Mouse (Mus musculus) heart, adult 2 months (tissue): Measurements from ENCODE around the gene Morn1. TPM values are rescaled to one million over a fixed set of nuclear protein-coding genes. Genes with fewer than 3 reads are reported as not detected.

Source experiments
- DNase-seq, 2 experiments: peaks; one replicate each; pipeline ENCODE4 v3.0.0; 2021
- H3K27ac ChIP-seq: fragments of 200-600 bp; 2 replicates; pipeline ENCODE4 v1.8.1; 2022
- H3K27me3 ChIP-seq: fragments of 200-500 bp; 2 replicates; pipeline ENCODE4 v1.6.1; 2012; ENCODE audit warnings: mild to moderate bottlenecking, low read length, inconsistent platforms, mixed read lengths; ENCODE audit not compliant: control insufficient read depth, insufficient read depth
- H3K36me3 ChIP-seq: fragments of 200-500 bp; 2 replicates; pipeline ENCODE4 v1.6.1; 2012; ENCODE audit warnings: low read length, inconsistent platforms; ENCODE audit not compliant: control insufficient read depth, insufficient read depth
- H3K4me1 ChIP-seq: fragments of 200-500 bp; 2 replicates; pipeline ENCODE4 v1.6.1; 2011; ENCODE audit warnings: low read length; ENCODE audit not compliant: control insufficient read depth, insufficient read depth
- H3K4me3 ChIP-seq: fragments of 200-600 bp; 2 replicates; pipeline ENCODE4 v1.8.1; 2022
- H3K79me2 ChIP-seq: fragments of 200-500 bp; replicated peaks from 2 replicates; pipeline ENCODE4 v1.6.1; 2012; ENCODE audit warnings: mild to moderate bottlenecking, inconsistent platforms, low read length, moderate library complexity, mixed read lengths; ENCODE audit not compliant: control insufficient read depth, insufficient read depth
- H3K9ac ChIP-seq: fragments of 200-500 bp; 2 replicates; pipeline ENCODE4 v1.6.1; 2012; ENCODE audit warnings: low read depth, mild to moderate bottlenecking, control low read depth, inconsistent platforms, low read length, mixed read lengths
- CTCF ChIP-seq: fragments of 200-600 bp; IDR thresholded peaks from 2 replicates; pipeline ENCODE4 v1.8.1; 2022; ENCODE audit warnings: antibody characterized with exemption, mild to moderate bottlenecking, moderate library complexity
- EP300 ChIP-seq: fragments of 200-500 bp; IDR thresholded peaks from 2 replicates; pipeline ENCODE4 v1.6.1; 2011; ENCODE audit warnings: low read depth, low read length, control low read depth; ENCODE audit not compliant: insufficient read depth
- POLR2A ChIP-seq: fragments of 200-500 bp; IDR thresholded peaks from 2 replicates; pipeline ENCODE4 v1.6.1; 2011; ENCODE audit warnings: mild to moderate bottlenecking, low read depth, low read length, control low read depth; ENCODE audit not compliant: insufficient read depth
- WGBS: fragments of 180-500 bp; shearing (Covaris S2); methylation state at CpG from one replicate; pipeline ENCODE4 v1.1.7; 2018; 5-methylcytosine and 5-hydroxymethylcytosine counted together
- intact Hi-C: fragments of 180-260 bp; cut with DNase I; formaldehyde crosslinking; loops from one replicate; pipeline ENCODE4 v1.15.1; 2025
- polyA plus RNA-seq: library from polyadenylated mRNA; depleted of rRNA; stranded (reverse); fragments of >200 nt; gene quantifications from 2 replicates; pipeline ENCODE4 v1.2.3, GENCODE M21; 2012
- total RNA-seq, 2 experiments: library from RNA; stranded (reverse); gene quantifications; 2 replicates each; pipeline ENCODE4 v1.2.3; 2021

Morn1 gene
- total and polyA plus RNA-seq, 3 experiments = 1.1 to 2.5 (median 1.3) TPM

DNA sequence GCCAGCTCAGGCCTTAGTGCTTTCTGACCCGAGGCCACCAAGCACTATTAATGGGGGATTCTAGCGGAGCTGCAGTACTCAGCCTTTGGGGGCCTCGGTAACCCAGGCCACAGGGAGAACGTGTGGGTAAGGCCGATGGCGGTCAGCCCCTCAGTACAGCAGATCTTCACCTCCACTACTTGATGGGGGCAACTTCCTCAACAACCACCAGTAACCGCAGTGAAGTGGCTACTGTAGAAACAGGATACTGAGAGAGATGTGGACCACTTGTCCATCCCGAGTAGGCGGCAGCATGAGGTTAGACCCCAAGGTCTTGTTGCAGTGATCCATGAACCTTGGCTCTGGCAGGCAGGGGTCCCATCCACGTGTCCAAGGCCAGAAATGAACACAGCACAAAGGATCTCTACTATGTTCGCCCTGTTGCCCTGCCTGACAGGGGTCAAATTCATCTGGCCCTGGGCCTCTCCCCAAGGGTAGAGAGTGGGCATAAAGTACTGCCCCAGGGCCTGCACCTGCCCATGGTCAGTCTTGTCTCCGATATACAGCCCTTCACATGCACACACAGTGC is 64.9 kb downstream of the Morn1 start:
- H3K79me2 ChIP-seq = no peaks in the 10 kb centered on the region
- H3K36me3 ChIP-seq = peaks cover 7% of the 10 kb centered on the region
- peak overlapping the region; percentile 92 for H3K27ac ChIP-seq
- H3K27me3 ChIP-seq = no peaks in the 10 kb centered on the region
- peak overlapping the region; percentile 80 for H3K9ac ChIP-seq
- intact Hi-C loops = loop anchor here (2.0 to 5.0 kb wide), 4 partner anchors 21 to 96 kb away; partner anchors contain the start of gene Faap20
- 40% methylated on average over 12 of the region's 12 CpGs for WGBS
- no peak for DNase-seq
- H3K4me1 ChIP-seq = peaks cover 30% of the 10 kb centered on the region
- TF ChIP-seq POLR2A (no peak), EP300 (0 out of 2 replicates have a peak, but pooled peaks have one; percentile 16)
- peak overlapping the region; percentile 72 for H3K4me3 ChIP-seq

DNA sequence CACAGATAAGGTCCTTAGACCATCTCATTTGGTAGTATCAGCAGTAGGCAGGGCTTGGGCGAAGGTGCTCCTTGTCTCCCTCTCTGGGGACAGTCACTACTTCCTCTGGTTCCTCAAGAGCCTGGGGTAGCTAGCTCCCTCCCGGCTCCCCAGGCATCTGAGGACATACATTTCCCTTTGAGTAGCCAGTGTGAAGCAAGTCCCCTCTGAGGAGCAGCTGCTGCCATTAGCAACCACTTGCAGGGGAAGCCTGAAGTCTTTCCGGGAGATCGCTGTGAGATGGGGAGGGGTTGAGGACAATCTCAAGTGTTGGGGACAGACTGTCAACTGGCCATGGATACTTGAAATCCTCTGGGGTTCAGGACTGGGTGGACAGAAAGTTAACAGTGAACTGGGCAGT is 65.5 kb downstream of the Morn1 start:
- H3K27me3 ChIP-seq = no peaks in the 10 kb centered on the region
- WGBS = 28% methylated on average over 4 of the region's 4 CpGs
- H3K4me1 ChIP-seq = peaks cover 31% of the 10 kb centered on the region
- intact Hi-C loops = loop anchor here (2.0 to 5.0 kb wide), 4 partner anchors 21 to 95 kb away; partner anchors contain the start of gene Faap20
- no peaks in the 10 kb centered on the region for H3K79me2 ChIP-seq
- H3K9ac ChIP-seq = no peak overlapping the region
- peak overlapping the region; percentile 92 for H3K27ac ChIP-seq
- no peak overlapping the region for H3K4me3 ChIP-seq
- DNase-seq = peak in 1 of 2 experiments; percentile 41
- peaks cover 7% of the 10 kb centered on the region for H3K36me3 ChIP-seq
- TF ChIP-seq EP300 (no peak), POLR2A (no peak), CTCF (no peak)

DNA sequence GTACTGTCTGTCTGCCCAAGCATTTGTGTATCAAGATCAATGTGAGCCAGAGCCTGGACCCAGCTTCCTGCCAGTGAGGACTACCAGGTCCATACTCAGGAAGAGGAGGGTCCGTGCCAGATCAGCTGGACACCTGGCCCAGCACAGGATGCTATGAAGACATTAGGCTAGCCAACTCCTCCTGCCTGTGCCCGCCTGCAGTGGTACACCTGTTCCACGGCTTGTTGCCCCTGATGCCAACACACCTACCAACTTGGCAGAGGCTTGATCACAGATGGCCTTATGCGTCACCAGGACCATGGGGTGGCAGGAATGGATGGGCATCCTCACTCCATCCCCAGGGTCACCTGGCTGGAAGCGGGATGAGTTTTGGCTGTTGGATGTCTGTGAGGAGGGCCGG is 66.1 kb downstream of the Morn1 start:
- Histone ChIP-seq H3K4me1 (peaks cover 31% of the 10 kb centered on the region), H3K27me3 (no peaks in the 10 kb centered on the region), H3K27ac (no peak overlapping the region), H3K79me2 (no peaks in the 10 kb centered on the region), H3K36me3 (peaks cover 7% of the 10 kb centered on the region), H3K9ac (no peak overlapping the region), H3K4me3 (no peak overlapping the region)
- peak in 1 of 2 experiments; percentile 36 for DNase-seq
- TF ChIP-seq EP300 = no peak
- no peak for TF ChIP-seq CTCF
- TF ChIP-seq POLR2A = no peak
- WGBS = 88% methylated on average over 6 of the region's 6 CpGs
- intact Hi-C loops = loop anchor here (5.0 kb wide), 2 partner anchors 35 to 95 kb away; partner anchors contain the start of gene Faap20

DNA sequence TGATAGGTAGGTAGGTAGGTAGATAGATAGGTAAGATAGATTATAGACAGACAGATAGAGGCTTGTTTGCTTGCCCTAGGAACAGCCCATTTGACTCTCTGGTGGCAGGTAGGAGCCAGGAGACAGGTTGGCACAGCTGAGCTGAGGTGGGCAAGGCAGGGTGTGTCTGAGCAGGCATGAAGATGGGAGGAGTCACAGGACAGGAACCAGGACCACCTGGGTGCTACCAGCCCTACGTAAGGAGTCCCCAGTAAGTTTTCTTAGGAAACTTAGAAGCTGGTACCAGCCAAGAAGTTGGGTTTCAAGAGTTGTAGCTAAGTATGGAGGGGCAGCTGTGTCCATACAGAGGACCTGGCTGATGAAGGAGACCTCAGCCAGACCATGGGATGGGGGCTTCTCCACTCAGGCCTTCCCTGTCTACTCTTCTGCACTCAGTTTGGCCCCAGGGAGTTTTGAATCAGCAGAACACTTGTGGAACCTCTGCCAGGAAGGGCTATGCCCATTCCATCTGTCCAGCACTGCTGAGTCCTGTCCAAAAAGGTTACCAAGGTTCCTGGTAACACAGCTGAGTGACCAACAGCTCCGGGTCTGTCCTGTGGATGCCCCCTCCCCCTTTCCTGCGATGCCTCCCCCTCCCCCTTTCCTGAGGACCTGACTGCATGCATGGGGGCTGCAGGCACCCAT is 67.2 kb downstream of the Morn1 start:
- peaks cover 31% of the 10 kb centered on the region for H3K4me1 ChIP-seq
- no peak for DNase-seq
- peaks cover 7% of the 10 kb centered on the region for H3K36me3 ChIP-seq
- H3K27me3 ChIP-seq = no peaks in the 10 kb centered on the region
- 65% methylated on average over 3 of the region's 3 CpGs for WGBS
- intact Hi-C loops = loop anchor here (5.0 kb wide), 2 partner anchors 34 to 94 kb away; partner anchors contain the start of gene Faap20
- H3K27ac ChIP-seq = no peak overlapping the region
- H3K9ac ChIP-seq = no peak overlapping the region
- no peak overlapping the region for H3K4me3 ChIP-seq
- H3K79me2 ChIP-seq = no peaks in the 10 kb centered on the region
- no peak for TF ChIP-seq EP300
- no peak for TF ChIP-seq POLR2A
- no peak for TF ChIP-seq CTCF

DNA sequence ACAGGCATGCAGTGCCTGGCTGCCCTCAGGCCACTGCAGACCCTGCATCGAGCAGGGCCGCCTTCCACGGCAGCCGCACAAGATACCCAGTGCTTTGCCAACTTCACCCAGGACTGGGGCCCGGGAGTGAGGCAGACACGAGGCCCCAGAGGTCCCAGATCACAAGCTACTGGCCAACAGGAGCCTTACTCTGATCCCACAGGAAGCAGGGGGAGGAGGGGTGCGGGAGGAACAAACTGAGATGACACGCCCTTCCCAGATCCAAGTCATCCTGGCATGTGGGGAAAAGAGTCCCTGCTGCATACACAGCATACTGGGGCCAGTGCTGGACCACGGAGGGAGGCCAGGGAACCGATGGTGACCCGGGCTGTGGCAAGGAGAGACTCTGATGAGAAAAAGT is 68.6 kb downstream of the Morn1 start:
- Histone ChIP-seq H3K4me3 (no peak overlapping the region), H3K4me1 (peaks cover 24% of the 10 kb centered on the region), H3K27ac (peak overlapping the region; percentile 60), H3K36me3 (peaks cover 7% of the 10 kb centered on the region), H3K9ac (no peak overlapping the region), H3K27me3 (no peaks in the 10 kb centered on the region), H3K79me2 (peaks cover 3% of the 10 kb centered on the region; the same call in 1 of the 2 replicates)
- WGBS = 37% methylated on average over 11 of the region's 11 CpGs
- TF ChIP-seq EP300 = no peak
- no peak for TF ChIP-seq POLR2A
- intact Hi-C loops = loop anchor here (5.0 kb wide), 2 partner anchors 32 to 92 kb away; partner anchors contain the start of gene Faap20
- DNase-seq = peak; percentile 67 to 74

DNA sequence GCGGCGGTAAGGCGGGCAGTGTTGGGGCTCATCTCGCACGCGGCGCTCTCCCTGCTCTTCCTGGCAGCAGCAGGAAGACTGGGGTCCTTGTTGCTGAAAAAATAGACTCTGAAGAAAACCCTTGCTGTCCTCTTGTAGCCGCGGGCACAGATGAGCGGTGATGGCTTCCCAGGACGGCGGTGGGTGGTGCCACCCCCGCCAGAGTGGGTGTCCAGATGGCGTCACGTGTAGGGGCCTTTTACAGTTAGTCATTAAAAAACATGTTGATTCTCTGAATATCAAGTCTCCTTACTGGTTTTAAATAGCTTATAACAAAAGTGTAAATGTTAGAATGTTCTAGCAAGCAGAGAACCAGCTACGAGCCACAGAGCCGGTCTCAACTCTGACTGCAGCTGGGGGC is 70.4 kb downstream of the Morn1 start:
- H3K4me3 ChIP-seq = no peak overlapping the region
- peaks cover 22% of the 10 kb centered on the region for H3K4me1 ChIP-seq
- TF ChIP-seq POLR2A (no peak), EP300 (no peak), CTCF (no peak)
- H3K27ac ChIP-seq = no peak overlapping the region
- intact Hi-C loops = no loop called here
- no peak for DNase-seq
- no peak overlapping the region for H3K9ac ChIP-seq
- peaks cover 5% of the 10 kb centered on the region for H3K79me2 ChIP-seq
- WGBS = 93% methylated on average over 17 of the region's 17 CpGs
- peaks cover 10% of the 10 kb centered on the region for H3K36me3 ChIP-seq
- no peaks in the 10 kb centered on the region for H3K27me3 ChIP-seq
